Mouse (Mus musculus): ENCODE results near the gene Sox5. TPM values are rescaled to one million over a fixed set of nuclear protein-coding genes. Genes with fewer than 3 reads are reported as not detected.

The Sox5 gene
- polyA plus RNA-seq, 1 experiment = 24.3 TPM

DNA sequence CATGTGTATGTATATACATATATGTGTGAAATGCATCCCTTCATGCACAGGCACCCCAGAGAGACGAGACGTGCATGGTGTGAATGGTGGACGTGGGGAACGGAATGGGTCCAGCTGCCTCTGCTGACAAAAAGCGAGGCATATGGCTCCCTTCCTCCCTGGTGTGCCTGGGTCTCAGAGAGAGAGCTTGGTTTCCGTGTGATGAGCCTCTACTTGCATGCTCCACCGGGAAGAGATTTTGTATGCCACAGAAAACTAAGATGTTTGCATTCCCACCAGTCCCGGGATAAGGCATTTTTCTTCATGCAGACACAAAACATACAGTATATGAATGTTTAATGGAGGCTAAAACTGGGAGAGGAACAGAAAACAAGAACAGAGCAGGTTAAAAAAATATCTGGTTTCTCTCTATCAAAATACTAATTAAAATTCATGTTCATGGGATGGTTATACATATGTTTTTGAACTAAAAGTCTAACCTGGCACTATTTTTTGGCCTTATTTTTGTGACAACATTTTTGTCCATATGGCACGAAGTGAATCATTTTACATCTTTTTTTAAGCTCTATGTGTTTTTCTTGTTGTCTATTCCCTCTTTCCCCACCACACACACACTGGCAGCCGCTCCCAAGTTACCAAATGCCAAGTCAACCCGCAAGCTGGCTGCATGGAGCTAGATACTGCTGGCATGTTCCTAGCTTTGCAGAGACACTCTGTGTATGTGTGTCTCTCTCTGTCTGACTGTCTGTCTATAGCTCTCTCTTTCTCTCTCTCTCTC is 329.4 kb downstream of the Sox5 start:
- peak overlapping the region; percentile 28; the same call in 1 of the 2 replicates for H3K27ac ChIP-seq (ENCODE audit: insufficient read depth, low read length)
- H3K4me3 ChIP-seq (ENCODE audit: insufficient read depth, low read length) = no peak overlapping the region
- no peak for TF ChIP-seq POLR2A (IDR thresholded peaks at IDR 0.05; ENCODE audit: extremely low read depth, insufficient read depth, low read length)
- no peak for TF ChIP-seq CTCF (IDR thresholded peaks at IDR 0.05; ENCODE audit: extremely low read depth, insufficient read depth, low read length)
- H3K4me1 ChIP-seq (ENCODE audit: control insufficient read depth, insufficient read depth, low read length) = peaks cover 3% of the 10 kb centered on the region

DNA sequence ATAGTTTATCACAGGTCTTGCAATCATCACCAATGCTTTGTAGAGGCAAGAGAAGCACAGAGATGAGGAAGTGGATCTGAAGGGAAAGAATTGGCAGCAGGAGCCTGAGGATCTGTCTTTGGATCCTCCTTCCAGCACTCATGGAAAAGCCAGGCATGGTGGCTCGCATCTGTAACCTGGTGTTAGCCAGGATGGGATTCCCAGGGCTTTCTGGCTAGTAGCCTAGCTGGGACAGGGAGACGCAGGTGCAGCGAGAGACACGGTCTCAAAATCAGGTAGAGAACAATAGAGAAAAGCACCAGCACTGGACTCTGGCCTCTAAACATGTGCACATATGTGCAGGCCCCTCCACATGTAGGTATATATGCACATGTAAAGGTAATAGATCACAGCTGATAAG is 330.1 kb downstream of the Sox5 start:
- Histone ChIP-seq H3K4me1 (ENCODE audit: control insufficient read depth, insufficient read depth, low read length) (peaks cover 3% of the 10 kb centered on the region), H3K4me3 (ENCODE audit: insufficient read depth, low read length) (no peak overlapping the region), H3K27ac (ENCODE audit: insufficient read depth, low read length) (no peak overlapping the region)
- no peak for TF ChIP-seq CTCF (IDR thresholded peaks at IDR 0.05; ENCODE audit: extremely low read depth, insufficient read depth, low read length)
- no peak for TF ChIP-seq POLR2A (IDR thresholded peaks at IDR 0.05; ENCODE audit: extremely low read depth, insufficient read depth, low read length)

DNA sequence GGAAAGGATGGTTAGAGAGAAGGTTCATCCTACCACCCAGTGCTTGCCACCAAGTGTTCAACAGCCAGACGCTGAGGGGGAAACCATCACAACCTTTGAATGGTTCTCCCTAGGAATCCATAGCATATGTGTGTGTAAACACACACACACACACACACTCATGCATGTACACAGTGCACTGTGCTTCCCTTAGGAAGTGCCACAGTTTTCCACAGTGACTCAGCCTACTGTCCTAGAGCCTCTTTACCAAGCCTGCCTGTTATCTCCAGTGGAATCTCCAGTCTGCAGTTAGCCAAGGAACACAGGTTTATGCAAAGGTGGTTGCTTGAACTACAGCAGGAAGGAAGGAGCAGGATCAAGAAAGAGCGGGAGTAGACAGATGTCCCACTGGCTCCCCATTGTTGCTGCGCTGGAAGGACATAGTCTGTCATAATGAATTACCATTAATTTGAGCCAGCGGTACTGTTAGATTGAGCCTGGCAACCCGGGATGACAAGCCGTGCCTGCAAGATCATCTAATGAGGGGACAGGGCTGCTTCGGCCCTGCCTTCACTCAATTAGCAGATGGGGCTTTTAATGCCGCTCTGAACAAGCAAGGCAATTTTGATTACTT is 335.9 kb downstream of the Sox5 start:
- Histone ChIP-seq H3K27ac (ENCODE audit: insufficient read depth, low read length) (no peak overlapping the region), H3K4me3 (ENCODE audit: insufficient read depth, low read length) (no peak overlapping the region), H3K4me1 (ENCODE audit: control insufficient read depth, insufficient read depth, low read length) (no peaks in the 10 kb centered on the region)
- TF ChIP-seq POLR2A (IDR thresholded peaks at IDR 0.05; ENCODE audit: extremely low read depth, insufficient read depth, low read length) = no peak
- TF ChIP-seq CTCF (IDR thresholded peaks at IDR 0.05; ENCODE audit: extremely low read depth, insufficient read depth, low read length) = no peak

- Histone ChIP-seq H3K4me1 (ENCODE audit: control insufficient read depth, insufficient read depth, low read length) (no peaks in the 10 kb centered on the region), H3K4me3 (ENCODE audit: insufficient read depth, low read length) (no peak overlapping the region), H3K27ac (ENCODE audit: insufficient read depth, low read length) (no peak overlapping the region)
- no peak for TF ChIP-seq CTCF (IDR thresholded peaks at IDR 0.05; ENCODE audit: extremely low read depth, insufficient read depth, low read length)
- no peak for TF ChIP-seq POLR2A (IDR thresholded peaks at IDR 0.05; ENCODE audit: extremely low read depth, insufficient read depth, low read length)
Measured at GRCm38 (mm10) chr6:144444367-144444766, 337.4 kb downstream of the Sox5 start.

DNA sequence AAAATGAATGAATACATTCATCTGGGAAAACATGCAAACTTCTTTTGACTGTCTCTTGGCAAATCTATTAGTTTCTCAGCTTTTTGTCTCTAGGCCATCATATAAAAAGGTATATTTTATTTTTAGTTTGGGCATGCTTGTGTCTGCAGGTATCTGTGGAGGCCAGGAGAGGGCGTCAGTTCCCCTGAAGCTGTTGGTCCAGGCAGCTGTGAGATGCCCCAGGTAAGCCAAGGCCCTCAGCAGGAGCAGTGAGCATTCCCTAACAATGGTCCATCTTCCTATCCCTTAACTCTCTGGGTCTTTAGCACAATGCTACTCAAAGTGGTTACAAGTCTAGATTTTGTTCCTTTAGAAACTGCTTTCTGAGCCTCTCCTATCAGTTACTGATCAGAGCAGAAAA is 338.1 kb downstream of the Sox5 start:
- no peak overlapping the region for H3K4me3 ChIP-seq (ENCODE audit: insufficient read depth, low read length)
- TF ChIP-seq POLR2A (IDR thresholded peaks at IDR 0.05; ENCODE audit: extremely low read depth, insufficient read depth, low read length) (no peak), CTCF (IDR thresholded peaks at IDR 0.05; ENCODE audit: extremely low read depth, insufficient read depth, low read length) (no peak)
- H3K27ac ChIP-seq (ENCODE audit: insufficient read depth, low read length) = no peak overlapping the region
- H3K4me1 ChIP-seq (ENCODE audit: control insufficient read depth, insufficient read depth, low read length) = no peaks in the 10 kb centered on the region

DNA sequence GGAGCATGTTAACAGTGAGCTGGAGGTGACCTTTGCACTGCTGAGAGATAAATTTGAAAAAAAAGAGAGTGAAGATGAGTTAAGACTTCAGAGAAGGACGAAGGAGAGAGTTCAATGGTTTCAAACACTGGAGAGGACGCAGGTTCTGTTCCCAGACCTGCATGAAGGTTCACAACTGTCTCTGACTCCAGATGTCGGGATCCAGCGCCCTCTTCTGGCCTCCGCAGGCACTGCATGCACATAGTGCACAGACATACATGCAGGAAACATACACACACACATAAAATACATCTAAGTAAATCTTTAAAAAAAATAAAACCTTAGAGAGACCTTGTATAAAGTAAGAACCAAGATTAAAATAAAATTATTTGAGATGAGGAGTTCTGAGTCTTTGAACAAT is 352.5 kb downstream of the Sox5 start:
- H3K4me1 ChIP-seq (ENCODE audit: control insufficient read depth, insufficient read depth, low read length) = no peaks in the 10 kb centered on the region
- no peak overlapping the region for H3K4me3 ChIP-seq (ENCODE audit: insufficient read depth, low read length)
- no peak for TF ChIP-seq POLR2A (IDR thresholded peaks at IDR 0.05; ENCODE audit: extremely low read depth, insufficient read depth, low read length)
- TF ChIP-seq CTCF (IDR thresholded peaks at IDR 0.05; ENCODE audit: extremely low read depth, insufficient read depth, low read length) = 0 out of 2 replicates have a peak, but pooled peaks have one; percentile 1
- no peak overlapping the region for H3K27ac ChIP-seq (ENCODE audit: insufficient read depth, low read length)

- Histone ChIP-seq H3K27ac (ENCODE audit: insufficient read depth, low read length) (no peak overlapping the region), H3K4me1 (ENCODE audit: control insufficient read depth, insufficient read depth, low read length) (no peaks in the 10 kb centered on the region), H3K4me3 (ENCODE audit: insufficient read depth, low read length) (no peak overlapping the region)
- no peak for TF ChIP-seq POLR2A (IDR thresholded peaks at IDR 0.05; ENCODE audit: extremely low read depth, insufficient read depth, low read length)
- TF ChIP-seq CTCF (IDR thresholded peaks at IDR 0.05; ENCODE audit: extremely low read depth, insufficient read depth, low read length) = no peak
Measured at GRCm38 (mm10) chr6:144408030-144408429, 373.7 kb downstream of the Sox5 start.

DNA sequence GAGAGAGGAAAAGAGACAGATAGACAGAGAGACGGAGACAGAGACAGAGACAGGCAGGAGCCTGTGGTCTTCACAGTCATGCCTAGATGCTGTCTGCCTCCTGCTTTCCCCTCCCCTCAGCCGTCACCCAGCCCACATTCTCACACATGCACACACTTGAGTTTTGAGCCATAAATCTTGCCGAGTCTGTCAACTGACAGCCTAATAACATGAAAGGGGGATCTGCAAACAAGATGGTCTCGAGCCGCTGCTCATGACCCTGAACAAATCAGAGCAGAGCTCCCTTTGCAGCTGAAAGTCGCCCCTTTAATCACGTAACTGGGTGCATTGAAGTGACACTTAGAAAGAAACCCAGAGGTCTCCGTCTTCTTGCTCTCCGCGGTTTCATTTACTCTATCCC is 383.7 kb downstream of the Sox5 start:
- Histone ChIP-seq H3K4me3 (ENCODE audit: insufficient read depth, low read length) (no peak overlapping the region), H3K4me1 (ENCODE audit: control insufficient read depth, insufficient read depth, low read length) (no peaks in the 10 kb centered on the region), H3K27ac (ENCODE audit: insufficient read depth, low read length) (no peak overlapping the region)
- TF ChIP-seq CTCF (IDR thresholded peaks at IDR 0.05; ENCODE audit: extremely low read depth, insufficient read depth, low read length) (no peak), POLR2A (IDR thresholded peaks at IDR 0.05; ENCODE audit: extremely low read depth, insufficient read depth, low read length) (no peak)

DNA sequence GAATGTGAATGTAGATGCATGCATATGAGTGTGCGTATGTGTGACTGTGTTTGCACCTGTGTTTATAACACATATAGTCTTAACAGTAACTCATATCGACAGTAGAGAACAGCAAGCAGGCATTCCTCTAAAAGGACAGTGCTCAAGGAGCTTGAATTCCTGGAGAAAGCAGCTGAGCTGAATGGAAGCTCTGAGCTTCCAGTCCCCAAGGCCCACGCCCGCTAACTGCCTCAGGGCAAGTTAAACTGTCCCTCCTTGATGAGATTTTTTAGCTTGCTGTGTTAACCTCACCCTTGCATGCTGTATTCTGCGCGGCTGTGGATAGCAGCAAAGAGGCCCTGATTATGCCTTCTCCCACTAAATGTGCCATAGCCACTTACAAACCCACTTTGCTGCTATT is 388.6 kb downstream of the Sox5 start:
- TF ChIP-seq CTCF (IDR thresholded peaks at IDR 0.05; ENCODE audit: extremely low read depth, insufficient read depth, low read length) (no peak), POLR2A (IDR thresholded peaks at IDR 0.05; ENCODE audit: extremely low read depth, insufficient read depth, low read length) (no peak)
- H3K27ac ChIP-seq (ENCODE audit: insufficient read depth, low read length) = no peak overlapping the region
- no peak overlapping the region for H3K4me3 ChIP-seq (ENCODE audit: insufficient read depth, low read length)
- H3K4me1 ChIP-seq (ENCODE audit: control insufficient read depth, insufficient read depth, low read length) = no peaks in the 10 kb centered on the region

All from cortical plate, adult 2 months (tissue).